Mouse (Mus musculus) embryo, embryonic 10.5 days (tissue): ENCODE data around the gene Zfp423.

Experiments used
- DNase-seq: peaks from one replicate; pipeline ENCODE4 v3.0.0-alpha.2; 2015; ENCODE audit warnings: low spot score

Zfp423 gene

DNA sequence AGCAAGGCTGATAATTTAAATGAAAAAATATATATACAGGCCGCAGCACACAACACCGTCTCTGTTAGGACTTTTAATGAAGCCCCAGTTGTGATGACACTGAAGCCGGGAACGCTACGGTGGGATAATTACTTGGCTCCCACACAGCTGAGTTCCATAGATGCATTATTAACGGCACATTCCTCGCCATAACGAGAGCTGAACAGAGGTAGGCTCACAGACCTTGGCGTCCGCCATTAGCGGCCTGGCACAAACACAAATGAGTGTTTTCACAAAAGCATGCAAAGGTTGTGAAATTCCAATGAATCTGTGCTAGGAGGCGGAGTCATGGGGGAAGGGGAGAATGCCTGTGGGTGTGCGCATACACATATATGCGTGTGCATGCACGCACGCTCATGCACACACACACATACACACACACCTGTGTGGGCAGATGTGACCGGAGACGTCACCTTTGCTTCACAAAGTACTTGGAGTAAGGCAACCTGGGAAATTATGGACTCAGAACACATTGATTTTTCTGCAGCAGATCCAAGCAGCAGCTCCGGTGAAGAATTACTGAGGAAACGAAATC lies 214.2 kb downstream of the Zfp423 start:
- DNase-seq = no peak

DNA sequence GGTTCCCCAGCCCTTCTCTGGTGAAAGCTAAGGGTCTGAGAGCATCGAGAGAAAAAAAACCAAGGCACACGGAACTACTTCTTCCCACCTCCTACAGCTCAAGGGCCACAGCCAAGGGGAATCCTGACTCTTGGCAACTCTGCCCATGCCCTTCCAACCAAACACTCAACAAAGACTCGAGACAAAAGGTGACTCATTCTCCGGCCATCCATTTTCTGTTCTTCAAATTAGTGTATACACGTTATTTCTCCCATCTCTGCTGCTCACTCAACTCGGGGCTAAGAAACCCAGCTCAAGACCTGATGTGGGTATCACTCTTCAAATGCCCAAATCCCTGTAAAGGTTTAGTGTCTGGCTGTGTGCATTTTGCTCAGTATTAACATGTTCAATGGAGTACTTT lies 214.8 kb downstream of the Zfp423 start:
- DNase-seq = no peak

GRCm38 (mm10) chr8:87742016-87742415 lies 217.4 kb downstream of the Zfp423 start:
- no peak for DNase-seq

DNA sequence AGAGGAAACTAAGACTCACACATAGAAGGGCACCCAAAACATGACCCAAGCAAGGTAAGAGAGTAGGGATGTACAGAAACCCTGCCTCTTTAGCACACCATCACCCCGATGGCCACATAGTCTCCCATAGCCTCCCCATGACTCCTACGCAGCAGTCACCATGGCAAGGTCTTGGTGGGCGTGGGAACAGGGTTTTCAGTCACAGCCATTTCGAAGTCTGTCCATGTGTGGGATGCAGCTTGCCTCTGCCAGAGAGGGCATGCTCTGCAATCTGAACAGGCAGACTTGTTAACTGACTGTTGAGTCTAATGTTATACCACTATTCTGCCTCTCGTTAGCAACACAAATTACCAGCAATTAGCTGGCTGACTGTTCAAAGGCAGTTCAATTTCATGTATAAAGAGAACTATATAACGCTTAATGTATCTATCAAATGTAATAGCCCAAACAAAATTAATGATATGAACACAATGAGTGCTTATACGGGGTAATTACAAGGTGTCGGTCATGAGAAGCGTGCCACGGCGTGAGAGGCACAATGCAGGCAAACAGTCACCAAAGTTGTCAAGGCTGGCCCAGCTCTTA lies 218.4 kb downstream of the Zfp423 start:
- no peak for DNase-seq

GRCm38 (mm10) chr8:87737900-87738299 lies 221.5 kb downstream of the Zfp423 start:
- no peak for DNase-seq

GRCm38 (mm10) chr8:87734902-87735301 lies 224.5 kb downstream of the Zfp423 start:
- no peak for DNase-seq

DNA sequence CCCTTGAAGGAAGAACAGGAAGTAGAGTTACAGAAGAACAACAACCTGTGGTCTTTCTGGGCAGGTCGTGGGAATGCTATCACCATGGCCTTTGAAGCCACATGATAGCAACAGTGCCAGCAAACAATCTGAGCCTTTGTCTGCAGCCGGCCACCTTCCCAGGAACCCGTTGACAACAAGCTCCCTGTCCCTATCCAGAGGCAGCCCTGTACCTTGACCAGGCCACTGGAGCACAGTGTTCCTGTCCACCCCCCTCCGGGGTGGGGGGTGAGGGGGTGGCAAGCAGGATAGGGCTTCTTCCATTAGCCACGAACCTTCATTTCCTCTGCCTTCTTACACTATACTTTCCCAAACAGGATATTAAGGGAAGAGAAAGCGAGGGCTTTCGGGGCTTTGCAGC lies 224.9 kb downstream of the Zfp423 start:
- DNase-seq = no peak

DNA sequence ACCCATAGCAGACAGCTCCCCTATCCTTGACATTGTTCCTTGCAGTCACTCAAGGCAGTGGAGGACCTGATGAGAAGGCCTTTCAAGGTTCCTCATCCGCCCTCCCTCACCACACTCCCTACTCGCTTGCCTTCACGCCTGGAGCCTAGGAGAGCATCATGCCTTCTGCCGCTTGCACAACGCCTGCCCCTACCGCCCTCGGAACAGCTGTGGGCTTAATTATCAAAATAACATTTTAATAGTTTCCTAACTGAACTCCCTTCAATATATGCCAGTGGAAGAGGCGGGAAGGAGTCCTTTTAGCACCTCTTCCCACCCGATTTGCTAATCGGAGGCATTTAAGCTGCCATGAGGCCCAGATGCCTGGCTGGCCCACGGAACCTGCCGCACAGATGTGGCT lies 228.3 kb downstream of the Zfp423 start:
- DNase-seq = no peak

GRCm38 (mm10) chr8:87723015-87723414 lies 236.4 kb downstream of the Zfp423 start:
- no peak for DNase-seq

GRCm38 (mm10) chr8:87719137-87719815 lies 240.1 kb downstream of the Zfp423 start:
- no peak for DNase-seq

GRCm38 (mm10) chr8:87717445-87717844 lies 241.9 kb downstream of the Zfp423 start:
- no peak for DNase-seq

GRCm38 (mm10) chr8:87716726-87717248 lies 242.6 kb downstream of the Zfp423 start:
- no peak for DNase-seq

GRCm38 (mm10) chr8:87715731-87716682 lies 243.4 kb downstream of the Zfp423 start:
- peak; percentile 86 for DNase-seq

DNA sequence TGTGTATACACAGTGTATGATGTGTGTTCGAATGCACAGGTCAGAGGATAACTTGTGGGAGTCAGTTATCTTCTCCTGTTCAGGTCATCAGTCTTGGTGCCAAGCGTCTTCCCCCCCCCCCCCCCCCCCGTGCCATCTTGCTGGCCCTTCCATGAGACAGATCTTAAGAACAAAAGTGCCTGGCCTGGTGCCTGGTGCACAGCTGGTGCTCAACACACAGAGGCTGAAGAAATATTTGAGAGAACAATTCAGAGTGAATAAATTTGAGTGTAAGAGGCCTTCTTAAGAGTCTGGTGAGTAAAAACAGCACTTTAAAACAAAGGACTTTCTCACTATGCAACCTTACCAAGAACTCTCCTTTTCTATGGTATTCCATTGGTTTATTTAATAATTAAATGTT lies 245.4 kb downstream of the Zfp423 start:
- DNase-seq = no peak

DNA sequence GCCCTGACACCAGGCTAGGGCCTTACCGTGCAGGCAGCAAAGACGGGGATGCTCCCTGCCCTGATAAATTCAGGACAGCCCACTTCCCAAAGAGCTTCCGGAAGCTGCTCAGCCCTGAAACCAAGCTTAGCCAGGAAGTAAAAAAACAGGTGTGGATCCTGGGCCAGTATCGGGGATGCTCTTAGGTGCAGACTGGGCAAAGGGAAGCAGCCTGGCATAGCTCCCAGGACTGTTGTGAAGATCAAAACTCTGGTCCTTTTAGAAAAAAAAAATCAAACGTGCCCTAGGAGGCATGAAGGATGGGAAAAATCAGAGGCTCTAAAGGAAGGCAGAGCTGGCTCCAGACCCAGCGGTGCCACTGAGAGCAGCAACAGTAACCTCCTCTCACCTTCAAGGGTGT lies 247.4 kb downstream of the Zfp423 start:
- no peak for DNase-seq

DNA sequence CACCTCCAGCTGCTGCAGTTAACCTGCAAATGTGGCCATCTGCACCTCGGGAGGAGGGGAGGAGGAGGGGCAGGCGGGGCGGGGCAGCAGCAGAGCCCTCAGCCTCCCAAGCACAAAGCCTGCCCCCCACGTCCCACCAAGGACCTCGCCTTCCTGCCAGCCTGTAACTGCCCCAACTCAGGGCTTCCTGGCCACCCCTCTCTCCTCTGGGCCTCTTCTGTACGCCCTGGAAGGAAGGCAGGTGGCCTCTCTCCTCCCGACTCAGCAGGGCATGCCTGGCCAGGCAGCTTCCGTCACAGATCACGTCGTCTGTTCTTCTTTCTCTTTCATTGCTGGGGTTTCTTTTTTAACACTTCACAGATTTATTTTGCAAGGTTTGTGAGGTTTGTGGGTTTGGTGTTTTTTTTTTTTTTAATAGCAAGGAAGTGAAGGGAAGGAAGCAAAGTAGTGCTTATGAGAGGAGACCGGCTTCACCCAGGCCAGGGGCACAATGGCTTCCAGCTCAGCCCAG lies 251.2 kb downstream of the Zfp423 start:
- no peak for DNase-seq

DNA sequence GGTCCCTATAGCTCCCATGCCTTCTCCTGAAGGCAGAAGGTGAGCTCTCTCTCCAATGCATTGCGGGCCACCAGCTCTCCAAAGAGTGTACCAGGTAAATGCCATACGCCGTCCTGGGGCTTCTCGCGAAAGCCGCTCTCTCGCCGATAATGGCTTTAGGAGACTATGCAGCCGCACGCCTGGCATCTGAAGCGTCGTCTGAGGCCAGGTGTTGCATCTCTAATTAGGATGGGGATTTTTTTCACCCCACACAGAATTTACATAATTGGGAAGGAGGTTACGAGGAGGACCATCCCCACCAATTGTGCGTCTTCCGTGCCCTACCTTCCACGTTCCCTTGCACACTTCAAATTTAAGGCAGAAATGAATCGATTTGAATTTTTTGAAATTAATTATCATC lies 252.2 kb downstream of the Zfp423 start:
- DNase-seq = no peak

DNA sequence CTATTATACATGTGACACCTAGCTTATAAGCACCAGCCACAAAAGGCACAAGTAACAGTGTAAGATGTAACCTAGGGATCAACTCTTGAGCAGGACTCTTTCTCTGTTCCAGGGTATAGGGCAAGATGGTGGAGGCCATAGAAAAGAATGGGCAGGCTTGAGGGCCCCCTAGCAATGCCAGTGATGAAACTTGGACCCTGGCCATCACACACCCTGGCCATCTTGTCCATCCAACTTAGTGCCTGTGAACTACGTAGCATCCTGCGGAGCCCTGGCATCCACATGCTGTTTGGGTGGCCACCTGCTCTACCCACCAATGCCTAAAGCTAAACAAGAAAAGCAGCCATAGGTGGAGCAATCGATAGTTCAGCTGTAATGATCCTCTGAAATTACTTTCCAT lies 254.6 kb downstream of the Zfp423 start:
- DNase-seq = no peak

GRCm38 (mm10) chr8:87702790-87703311 lies 256.5 kb downstream of the Zfp423 start:
- DNase-seq = no peak

DNA sequence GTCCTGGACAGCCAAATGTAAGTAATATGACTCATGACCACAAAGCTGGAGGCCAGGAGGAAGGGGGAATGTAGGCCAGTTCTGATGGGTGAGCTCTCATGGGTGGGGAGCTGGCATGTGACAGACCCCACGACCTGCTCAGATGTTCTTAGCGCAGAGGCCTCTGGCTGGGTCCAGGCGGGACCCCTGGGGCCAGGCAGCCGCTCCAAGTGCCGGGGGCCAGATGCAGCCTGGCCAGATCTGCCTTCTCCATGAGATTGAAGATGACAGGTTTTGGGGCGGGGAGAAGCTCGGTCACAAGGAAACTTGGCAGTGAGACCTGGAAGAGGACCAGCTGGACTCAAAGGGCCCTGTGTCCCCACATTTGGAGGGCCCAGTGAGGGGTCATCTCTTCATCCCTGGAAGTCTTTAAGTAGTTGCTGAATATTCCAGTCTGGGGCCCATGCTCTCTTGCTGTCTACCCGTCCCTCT lies 257.3 kb downstream of the Zfp423 start:
- no peak for DNase-seq

DNA sequence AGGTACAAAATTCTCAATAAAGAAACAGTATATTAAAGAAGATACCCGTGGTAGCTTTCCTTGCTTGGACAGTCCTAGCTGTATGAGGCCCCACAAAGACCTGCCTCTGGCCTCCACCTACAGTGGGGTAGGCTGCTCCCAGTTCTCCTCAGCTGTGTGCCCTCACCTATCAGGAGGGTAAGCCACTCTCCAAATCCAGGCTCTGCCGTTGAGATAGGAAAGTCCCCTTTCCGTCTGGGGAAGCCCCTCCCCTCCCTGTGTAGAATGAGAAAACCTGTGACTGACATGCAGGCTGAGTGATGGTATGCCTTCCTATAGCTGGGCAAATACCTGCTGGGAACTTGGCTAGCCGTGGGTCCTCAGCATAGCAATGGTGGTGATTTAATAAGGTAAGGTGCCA lies 257.8 kb downstream of the Zfp423 start:
- DNase-seq = no peak

- peak; percentile 49 for DNase-seq
Measured at GRCm38 (mm10) chr8:87700321-87700720, 259.1 kb downstream of the Zfp423 start.
